Mouse (Mus musculus): ENCODE data around the gene Megf11.

The Megf11 gene

GRCm38 (mm10) chr9:64385511-64386465, at the start of gene Megf11:
Gene Megf11 (plus strand): TSS chr9:64385626.
- DNase-seq (ENCODE audit: low spot score in 2 of 2) = peak in 1 of 2 experiments; percentile 65

- no peak for DNase-seq (ENCODE audit: low spot score in 2 of 2)
Measured at GRCm38 (mm10) chr9:64335825-64336224, 49.6 kb upstream of the Megf11 start.

GRCm38 (mm10) chr9:64339361-64339760, 46.1 kb upstream of the Megf11 start:
- no peak for DNase-seq (ENCODE audit: low spot score in 2 of 2)

- DNase-seq (ENCODE audit: low spot score in 2 of 2) = peak; percentile 75 to 89
Measured at GRCm38 (mm10) chr9:64340351-64341253, 44.8 kb upstream of the Megf11 start.

GRCm38 (mm10) chr9:64341254-64341566, 44.2 kb upstream of the Megf11 start, which contains the start of gene Dis3l:
Gene Dis3l (minus strand): TSS chr9:64341288.
- no peak for DNase-seq (ENCODE audit: low spot score in 2 of 2)

GRCm38 (mm10) chr9:64341671-64342070, 43.8 kb upstream of the Megf11 start:
- no peak for DNase-seq (ENCODE audit: low spot score in 2 of 2)

GRCm38 (mm10) chr9:64343656-64344055, 41.8 kb upstream of the Megf11 start:
- DNase-seq (ENCODE audit: low spot score in 2 of 2) = no peak

- DNase-seq (ENCODE audit: low spot score in 2 of 2) = no peak
Measured at GRCm38 (mm10) chr9:64345931-64346330, 39.5 kb upstream of the Megf11 start.

GRCm38 (mm10) chr9:64347377-64347776, 38.0 kb upstream of the Megf11 start:
- no peak for DNase-seq (ENCODE audit: low spot score in 2 of 2)

GRCm38 (mm10) chr9:64349490-64349889, 35.9 kb upstream of the Megf11 start:
- DNase-seq (ENCODE audit: low spot score in 2 of 2) = no peak

- peak in 1 of 2 experiments; percentile 21 for DNase-seq (ENCODE audit: low spot score in 2 of 2)
Measured at GRCm38 (mm10) chr9:64351191-64351590, 34.2 kb upstream of the Megf11 start.

GRCm38 (mm10) chr9:64355627-64356026, 29.8 kb upstream of the Megf11 start:
- no peak for DNase-seq (ENCODE audit: low spot score in 2 of 2)

- no peak for DNase-seq (ENCODE audit: low spot score in 2 of 2)
Measured at GRCm38 (mm10) chr9:64361231-64361950, 24.0 kb upstream of the Megf11 start.

- no peak for DNase-seq (ENCODE audit: low spot score in 2 of 2)
Measured at GRCm38 (mm10) chr9:64369871-64370270, 15.6 kb upstream of the Megf11 start.

GRCm38 (mm10) chr9:64371305-64371819, 14.1 kb upstream of the Megf11 start:
- no peak for DNase-seq (ENCODE audit: low spot score in 2 of 2)

GRCm38 (mm10) chr9:64376380-64376779, 9.0 kb upstream of the Megf11 start:
- DNase-seq (ENCODE audit: low spot score in 2 of 2) = no peak

GRCm38 (mm10) chr9:64383021-64383788, 2.2 kb upstream of the Megf11 start:
- no peak for DNase-seq (ENCODE audit: low spot score in 2 of 2)

GRCm38 (mm10) chr9:64386466-64387211, 1.2 kb downstream of the Megf11 start:
- DNase-seq (ENCODE audit: low spot score in 2 of 2) = no peak

- DNase-seq (ENCODE audit: low spot score in 2 of 2) = no peak
Measured at GRCm38 (mm10) chr9:64389576-64390292, 4.3 kb downstream of the Megf11 start.

Measured in spleen, postnatal 4 days (tissue).